Mouse (Mus musculus): ENCODE measurements around the gene Cd163.

GRCm38 (mm10) chr6:124301447-124302192 is 2.8 kb upstream of the Cd163 start:
- TF ChIP-seq POLR2A (IDR thresholded peaks at IDR 0.05; ENCODE audit: borderline replicate concordance, low read depth, low read length), result no peak
- TF ChIP-seq CTCF (IDR thresholded peaks at IDR 0.05; ENCODE audit: low read depth, low read length), result no peak
